Mouse (Mus musculus) mammary gland, adult 2 months (tissue): ENCODE results near the gene Ccdc40. TPM values are rescaled to one million over a fixed set of nuclear protein-coding genes. Genes with fewer than 3 reads are reported as not detected.

Experiments
- polyA plus RNA-seq: library from polyadenylated mRNA; depleted of rRNA; stranded (reverse); fragments of >200 nt; gene quantifications from 2 replicates; pipeline ENCODE4 v1.2.3, GENCODE M21; 2012; ENCODE audit warnings: low replicate concordance; rRNA removed

The Ccdc40 gene
- 0.27 and 0.32 TPM in 2 replicates for polyA plus RNA-seq

DNA sequence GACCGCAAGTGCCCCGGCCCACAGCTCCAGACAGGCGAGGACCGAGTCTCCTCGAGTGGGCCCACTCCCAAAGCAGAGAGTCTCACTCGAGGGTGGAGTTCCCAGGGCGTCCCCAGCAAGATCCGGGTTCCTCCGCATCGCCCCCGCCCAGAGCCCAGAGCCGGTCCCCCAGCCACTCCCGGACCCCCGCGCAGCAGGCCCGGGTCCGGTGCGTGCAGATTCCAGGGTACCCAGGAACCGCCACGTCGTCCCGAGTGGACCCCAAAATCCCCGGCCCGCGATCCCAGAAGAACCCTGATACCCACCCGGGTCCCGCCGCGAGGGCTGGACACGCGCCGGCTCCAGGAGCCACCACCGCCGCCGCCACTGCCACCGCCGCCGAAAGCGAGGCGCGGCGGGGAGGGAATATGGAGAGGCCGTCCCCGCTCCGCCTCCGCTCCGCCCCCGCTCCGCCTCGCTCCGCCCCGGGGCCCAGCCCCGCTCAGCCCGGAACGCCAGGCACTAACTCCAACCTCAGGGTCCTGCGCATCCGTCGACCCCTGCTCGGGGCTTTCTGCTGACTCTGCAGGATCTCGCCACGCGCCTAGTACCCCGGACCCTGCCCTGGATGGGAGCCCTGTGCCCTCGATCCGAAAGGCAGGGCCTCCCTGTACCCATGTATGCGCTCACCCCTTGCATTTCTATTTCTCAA lies at the start of gene Ccdc40, which contains the start of gene Tbc1d16:
Gene Ccdc40, plus strand, starts transcription at position 482 of the 691 bp plus-strand sequence.
Gene Tbc1d16, minus strand, starts transcription at position 409 of the 691 bp plus-strand sequence.

DNA sequence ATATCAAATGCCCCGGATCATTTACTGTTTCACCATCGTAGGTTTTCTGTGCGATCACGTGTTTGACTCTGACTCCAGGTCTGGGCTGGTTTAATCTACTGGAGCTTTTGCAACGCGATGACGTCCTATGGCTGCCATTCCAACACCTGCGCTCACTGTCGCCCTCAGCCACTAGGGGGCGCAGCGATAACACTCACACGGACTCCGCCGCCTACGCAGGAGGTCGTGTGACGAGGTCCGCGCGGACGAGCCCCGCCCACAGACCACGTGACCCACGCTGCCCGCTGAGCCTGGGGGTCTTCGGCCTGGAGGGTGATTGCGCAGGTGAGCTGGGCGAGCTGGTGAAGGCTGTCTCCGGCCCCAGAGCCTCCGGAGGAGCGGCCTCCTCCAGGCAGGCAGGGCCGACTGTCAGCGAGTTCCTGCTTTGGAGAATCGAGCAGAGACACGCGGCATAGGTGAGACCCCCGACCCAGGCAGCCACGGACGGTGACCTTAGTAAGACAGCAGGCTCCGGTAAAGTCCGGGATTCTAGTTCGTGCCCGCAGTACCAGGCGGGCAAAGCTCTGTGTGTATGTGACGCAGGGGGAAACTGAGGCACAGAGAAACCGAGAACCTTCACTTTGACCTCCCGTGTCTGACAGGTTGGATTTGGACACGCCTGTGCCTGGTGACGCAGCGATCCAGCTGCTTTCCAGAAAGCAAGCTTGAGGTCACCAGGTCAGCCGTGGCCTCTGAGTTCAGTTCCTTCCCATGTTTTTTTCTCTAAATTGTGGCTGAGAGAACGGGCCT lies 39.6 kb downstream of the Ccdc40 start, which contains the start of gene Gaa:
Gene Gaa, plus strand, starts transcription at position 120 of the 789 bp plus-strand sequence.

DNA sequence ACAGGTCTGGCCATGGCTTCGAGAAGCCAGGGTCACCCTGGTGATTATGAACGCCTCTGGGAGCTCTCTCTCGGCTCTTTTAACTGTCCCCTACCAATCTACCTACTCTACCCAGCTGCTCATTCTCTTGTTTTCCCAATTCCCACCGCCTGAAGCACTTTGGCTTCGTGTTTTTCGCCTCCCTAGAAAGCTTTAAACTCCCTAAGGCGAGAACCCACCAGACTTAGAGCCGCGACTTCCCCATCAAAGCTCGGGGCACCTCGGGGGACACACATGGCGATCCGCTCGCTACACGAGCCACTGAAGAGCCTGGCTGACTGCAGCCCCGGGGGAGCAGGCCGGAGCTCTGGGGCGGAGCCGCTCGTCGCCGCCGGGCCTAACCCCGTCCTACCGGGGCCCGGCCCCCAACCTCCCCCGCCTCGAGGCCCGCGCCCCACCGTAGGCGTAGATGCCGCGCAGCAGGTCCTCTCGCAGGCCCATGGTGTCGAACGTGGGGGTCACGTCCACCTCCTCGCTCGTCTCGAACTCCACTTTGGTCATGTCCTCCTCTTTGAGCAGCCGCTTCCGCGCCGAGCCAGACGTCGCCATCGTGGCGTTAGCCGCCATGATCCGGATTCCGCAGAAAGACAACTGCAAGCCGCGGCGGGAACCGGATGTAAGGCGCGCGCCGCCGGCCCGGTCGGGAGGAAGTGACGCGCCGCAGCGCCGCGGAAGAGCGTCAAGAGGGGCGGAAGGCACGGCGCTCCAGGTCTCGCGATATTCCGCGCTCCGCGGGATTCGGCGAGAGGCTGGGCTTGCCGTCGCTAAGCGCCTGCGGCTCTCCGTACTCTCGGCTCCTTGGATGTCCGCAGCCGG lies 71.2 kb downstream of the Ccdc40 start, which contains the start of gene Eif4a3:
Gene Eif4a3, minus strand, starts transcription at position 699 of the 855 bp plus-strand sequence.

DNA sequence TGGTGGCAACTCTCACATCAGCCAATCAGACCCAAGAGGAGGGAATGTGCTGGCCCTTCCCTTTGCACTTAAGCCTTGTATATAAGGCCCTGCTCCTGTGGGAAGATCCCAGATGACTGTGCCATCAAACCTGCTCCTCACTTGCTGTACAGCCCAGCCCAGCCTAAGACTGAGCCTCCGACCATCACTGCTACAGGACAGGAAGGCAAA lies 79.2 kb downstream of the Ccdc40 start, which contains the start of gene Card14:
Gene Card14, plus strand, starts transcription at position 111 of the 210 bp plus-strand sequence.

Other genes starting within 250 kb of the Ccdc40 start
- gene Enpp7, start 240.4 kb upstream of the Ccdc40 start, polyA plus RNA-seq: not detected in 2 replicates
- 4.4 and 4.7 TPM in 2 replicates for gene Cbx2, start 205.6 kb upstream of the Ccdc40 start, polyA plus RNA-seq
- gene Cbx8, start 187.6 kb upstream of the Ccdc40 start, polyA plus RNA-seq: 3.6 and 7.3 TPM in 2 replicates
- gene Cbx4, start 142.4 kb upstream of the Ccdc40 start, polyA plus RNA-seq: 17.5 and 42.6 TPM in 2 replicates
- gene Tbc1d16, start 73 bp upstream of the Ccdc40 start, polyA plus RNA-seq: 12.8 and 13.2 TPM in 2 replicates
- 229 and 234 TPM in 2 replicates for gene Gaa, start 39.3 kb downstream of the Ccdc40 start, polyA plus RNA-seq
- gene Eif4a3, start 71.5 kb downstream of the Ccdc40 start, polyA plus RNA-seq: 69.8 and 80.1 TPM in 2 replicates
- gene Card14, start 79.2 kb downstream of the Ccdc40 start, polyA plus RNA-seq: 0.70 and 1.1 TPM in 2 replicates
- 42.0 and 76.3 TPM in 2 replicates for gene Sgsh, start 127.0 kb downstream of the Ccdc40 start, polyA plus RNA-seq
- gene Slc26a11, start 127.0 kb downstream of the Ccdc40 start, polyA plus RNA-seq: 29.0 and 58.3 TPM in 2 replicates
- 29.6 and 44.8 TPM in 2 replicates for gene Rnf213, start 164.5 kb downstream of the Ccdc40 start, polyA plus RNA-seq